Mouse (Mus musculus): ENCODE measurements around the gene Plac9a. TPM values are rescaled to one million over a fixed set of nuclear protein-coding genes. Genes with fewer than 3 reads are reported as not detected.
A peak's percentile ranks its signal among the peaks of the same experiment; 100 is the strongest.
"Not testable (repeated sequence)": the region's sequence is repeated elsewhere in the genome, so short reads cannot be mapped to it uniquely, and the experiment has no call there.

Plac9a gene
- not detected for polyA plus RNA-seq (2017; shearing (Covaris generic))

GRCm38 (mm10) chr14:25903000-25903399, at the start of gene Plac9a:
Gene Plac9a (minus strand): TSS chr14:25903100.
- not testable (repeated sequence) for ATAC-seq

GRCm38 (mm10) chr14:25938004-25938403, 35.1 kb upstream of the Plac9a start, which contains the start of gene Cphx1:
Gene Cphx1 (plus strand): TSS chr14:25938304.
- ATAC-seq, result not testable (repeated sequence)

- ATAC-seq, result not testable (repeated sequence)
Measured at GRCm38 (mm10) chr14:25936867-25937630, 34.1 kb upstream of the Plac9a start.

GRCm38 (mm10) chr14:25927562-25927881, 24.6 kb upstream of the Plac9a start, which contains the start of gene Tmem254a:
Gene Tmem254a (minus strand): TSS chr14:25927672.
- peak; percentile 92 for ATAC-seq

- ATAC-seq, result peak; percentile 68
Measured at GRCm38 (mm10) chr14:25926814-25927561, 24.1 kb upstream of the Plac9a start.

DNA sequence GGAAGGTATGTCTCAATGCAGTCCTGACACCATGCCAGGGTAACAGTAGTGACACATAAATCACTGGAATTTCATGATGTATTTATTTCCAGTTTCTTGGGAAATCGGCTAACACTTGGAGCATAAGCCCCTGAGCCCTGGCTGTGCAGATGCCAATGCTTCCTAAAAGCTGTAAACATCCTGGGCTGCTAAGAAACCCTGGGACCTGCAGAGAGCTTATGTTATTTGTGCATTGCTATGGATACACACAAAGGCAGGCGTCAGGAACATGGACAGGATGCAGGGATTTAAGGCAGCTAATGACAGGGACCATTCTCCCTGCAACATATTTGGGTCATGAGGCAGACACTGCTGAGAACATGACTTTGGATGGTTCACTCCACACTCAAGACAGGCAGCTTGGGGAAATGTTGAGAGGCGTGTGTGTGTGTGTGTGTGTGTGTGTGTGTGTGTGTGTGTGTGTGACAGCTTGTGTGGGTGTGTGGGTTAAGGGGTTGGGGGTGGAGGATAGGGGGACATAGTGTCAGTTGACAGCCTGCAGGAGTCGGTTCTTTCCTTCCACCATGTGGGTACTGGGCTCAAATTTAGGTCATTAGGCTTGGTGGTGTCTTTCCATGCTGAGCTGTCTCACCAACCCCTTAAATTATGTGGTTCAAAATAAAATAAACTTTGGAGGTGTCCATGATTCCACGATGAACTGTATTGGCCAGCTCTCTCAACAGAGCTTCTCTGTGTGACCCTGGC, 15.7 kb upstream of the Plac9a start:
- not testable (repeated sequence) for ATAC-seq

GRCm38 (mm10) chr14:25908976-25909375, 6.1 kb upstream of the Plac9a start:
- ATAC-seq, result not testable (repeated sequence)

- peak; percentile 47 for ATAC-seq
Measured at GRCm38 (mm10) chr14:25907272-25907671, 4.4 kb upstream of the Plac9a start.

- not testable (repeated sequence) for ATAC-seq
Measured at GRCm38 (mm10) chr14:25905243-25905642, 2.3 kb upstream of the Plac9a start.

- ATAC-seq, result not testable (repeated sequence)
Measured at GRCm38 (mm10) chr14:25895686-25896085, 7.2 kb downstream of the Plac9a start.

GRCm38 (mm10) chr14:25894566-25894965, 8.3 kb downstream of the Plac9a start:
- ATAC-seq, result not testable (repeated sequence)

DNA sequence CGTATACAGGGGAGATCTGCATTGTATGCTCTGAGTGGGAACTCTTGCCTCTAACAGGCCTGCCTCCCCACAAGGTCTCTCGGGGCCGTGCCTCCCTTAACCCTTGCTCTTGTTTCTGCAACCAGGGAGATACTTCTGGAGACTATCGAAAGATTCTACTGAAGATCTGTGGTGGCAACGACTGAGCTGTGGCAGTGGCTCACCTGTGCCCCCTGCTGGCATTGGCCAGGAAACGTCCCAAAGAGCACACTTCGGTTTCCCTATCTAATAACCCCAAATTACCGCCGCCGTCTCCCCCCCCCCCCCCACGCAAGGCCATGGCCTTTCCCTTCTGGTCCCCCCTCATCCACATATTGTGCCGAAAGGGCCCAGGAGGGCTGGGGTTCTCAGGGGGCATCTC, 17.0 kb downstream of the Plac9a start:
- ATAC-seq, result peak; percentile 45

DNA sequence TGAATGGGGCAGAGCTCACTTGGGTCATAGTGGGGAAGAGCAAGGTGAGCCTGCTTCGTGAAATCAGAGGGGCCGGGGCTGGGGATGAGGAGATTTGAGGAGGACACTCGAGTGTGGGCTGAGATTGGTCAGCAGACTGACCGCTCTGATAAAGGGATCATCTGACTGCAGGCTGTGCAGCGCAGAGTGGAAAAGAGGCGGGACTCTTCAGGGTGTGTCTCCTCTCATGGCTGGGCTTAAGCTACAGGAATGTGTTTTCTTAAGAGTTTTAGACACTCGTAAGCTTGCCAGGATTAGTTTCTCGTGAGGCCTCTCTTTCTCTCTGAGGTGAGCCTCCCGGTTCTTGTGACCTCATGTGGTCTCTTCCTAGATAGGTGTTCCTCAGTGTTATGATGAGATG, 21.1 kb downstream of the Plac9a start:
- not testable (repeated sequence) for ATAC-seq

- ATAC-seq, result not testable (repeated sequence)
Measured at GRCm38 (mm10) chr14:25876640-25877039, 26.3 kb downstream of the Plac9a start.

DNA sequence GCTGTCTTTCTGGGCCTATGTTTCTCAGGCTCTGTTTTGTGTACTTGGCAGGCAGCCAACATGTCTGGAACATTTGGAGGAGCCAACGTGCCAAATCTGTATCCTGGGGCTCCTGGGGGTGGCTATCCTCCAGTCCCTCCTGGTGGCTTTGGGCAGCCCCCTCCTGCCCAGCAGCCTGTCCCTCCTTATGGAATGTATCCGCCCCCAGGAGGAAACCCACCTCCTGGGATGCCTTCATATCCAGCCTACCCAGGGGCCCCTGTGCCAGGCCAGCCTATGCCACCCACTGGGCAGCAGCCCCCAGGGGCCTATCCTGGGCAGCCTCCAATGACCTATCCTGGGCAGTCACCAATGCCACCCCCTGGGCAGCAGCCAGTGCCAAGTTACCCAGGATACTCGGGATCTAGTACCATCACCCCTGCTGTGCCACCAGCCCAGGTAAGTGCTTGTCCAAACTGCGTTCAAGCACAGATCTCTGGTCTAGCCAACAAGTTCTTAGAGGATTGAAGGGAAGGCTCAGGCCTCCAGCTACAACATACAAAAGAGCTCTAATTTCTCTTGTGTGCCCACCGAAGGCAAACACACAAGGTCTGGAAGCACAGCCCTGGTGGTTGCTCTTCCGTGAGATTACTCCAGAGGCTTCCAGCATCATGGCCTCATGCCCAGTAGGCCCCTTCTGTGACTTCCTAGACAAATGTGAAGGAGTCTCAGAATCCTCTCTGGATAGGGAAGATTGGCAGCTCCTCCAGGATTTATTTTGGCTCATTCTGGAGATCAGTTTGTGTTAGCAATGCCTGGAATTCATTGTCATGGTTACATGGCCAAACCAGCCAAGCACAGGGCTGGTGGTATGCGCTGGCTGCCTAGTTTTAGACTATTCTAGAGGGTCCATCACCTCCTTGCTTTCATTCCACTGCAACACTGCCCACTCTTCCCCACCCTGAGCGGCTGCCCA, 30.2 kb downstream of the Plac9a start:
- ATAC-seq, result no peak

GRCm38 (mm10) chr14:25869135-25869878, 33.6 kb downstream of the Plac9a start:
- ATAC-seq, result no peak

DNA sequence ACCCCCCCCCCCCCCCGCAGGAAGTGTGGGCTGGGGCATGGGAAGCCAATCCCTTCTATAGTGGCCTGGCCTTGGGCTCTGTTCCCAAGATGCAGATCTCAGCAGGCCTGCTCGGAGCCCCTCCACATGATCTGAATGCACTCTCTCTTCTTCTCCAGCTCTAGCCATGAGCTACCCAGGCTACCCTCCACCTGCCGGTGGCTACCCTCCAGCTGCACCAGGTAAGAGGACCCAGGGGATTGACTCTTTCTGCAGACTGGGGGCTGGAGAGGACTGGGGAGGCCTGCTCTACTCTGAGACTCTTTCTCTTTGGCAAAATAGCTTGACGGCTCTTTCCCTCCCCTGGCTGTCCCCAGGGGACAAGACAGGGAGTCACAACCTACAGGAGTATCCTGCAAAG, 34.2 kb downstream of the Plac9a start:
- ATAC-seq, result no peak

GRCm38 (mm10) chr14:25867834-25868233, 35.1 kb downstream of the Plac9a start:
- ATAC-seq, result no peak

GRCm38 (mm10) chr14:25866832-25867231, 36.1 kb downstream of the Plac9a start:
- no peak for ATAC-seq

DNA sequence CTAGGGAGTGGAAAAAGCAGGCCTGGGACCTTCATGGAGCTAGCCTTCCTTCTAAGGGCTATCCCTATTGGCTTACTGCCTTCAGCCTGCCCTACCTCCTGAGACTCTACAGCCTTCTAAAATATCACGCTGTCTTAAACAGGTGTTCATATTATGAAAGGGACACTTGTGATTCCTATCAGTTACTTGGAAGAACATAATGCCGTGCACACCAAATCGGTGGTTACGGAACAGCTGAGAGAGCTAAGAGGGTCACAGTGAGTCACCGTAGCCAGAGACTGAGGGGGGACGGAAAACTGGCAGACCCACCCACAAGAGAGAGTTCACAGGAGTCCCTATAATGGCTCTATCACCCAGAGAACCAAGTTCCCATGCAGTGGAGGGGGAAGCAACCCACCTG, 36.5 kb downstream of the Plac9a start:
- no peak for ATAC-seq

GRCm38 (mm10) chr14:25865251-25865650, 37.6 kb downstream of the Plac9a start:
- ATAC-seq, result no peak
